Mouse (Mus musculus) forebrain, embryonic 13.5 days (tissue): Measurements from ENCODE around the gene Tmem123. TPM values are rescaled to one million over a fixed set of nuclear protein-coding genes. Genes with fewer than 3 reads are reported as not detected.

Experiments used
- ATAC-seq: fragments of 200-750 bp; cut with Nextera tagmentation; 2 replicates; pipeline ENCODE4 v1.8.0; 2017
- H3K27ac ChIP-seq: fragments of 300-500 bp; sonication (generic); 2 replicates; pipeline ENCODE4 v1.5.1; 2015; ENCODE audit warnings: inconsistent platforms, mild to moderate bottlenecking, moderate library complexity
- H3K27me3 ChIP-seq: fragments of 300-500 bp; sonication (generic); 2 replicates; pipeline ENCODE4 v1.6.1; 2015; ENCODE audit warnings: mild to moderate bottlenecking, inconsistent platforms
- H3K36me3 ChIP-seq: fragments of 300-500 bp; sonication (generic); 2 replicates; pipeline ENCODE4 v1.6.1; 2015; ENCODE audit warnings: mild to moderate bottlenecking, inconsistent platforms; ENCODE audit not compliant: poor library complexity, severe bottlenecking
- H3K4me1 ChIP-seq: fragments of 300-500 bp; sonication (generic); 2 replicates; pipeline ENCODE4 v1.6.1; 2015; ENCODE audit warnings: inconsistent platforms
- H3K4me2 ChIP-seq: fragments of 300-500 bp; sonication (generic); 2 replicates; pipeline ENCODE4 v1.6.1; 2015; ENCODE audit warnings: inconsistent platforms, mild to moderate bottlenecking, moderate library complexity
- H3K4me3 ChIP-seq: fragments of 300-500 bp; sonication (generic); 2 replicates; pipeline ENCODE4 v1.5.1; 2015; ENCODE audit warnings: mild to moderate bottlenecking, inconsistent platforms
- H3K9ac ChIP-seq: fragments of 300-500 bp; sonication (generic); 2 replicates; pipeline ENCODE4 v1.6.1; 2015; ENCODE audit warnings: mild to moderate bottlenecking, inconsistent platforms
- H3K9me3 ChIP-seq: fragments of 300-500 bp; sonication (generic); replicated peaks from 2 replicates; pipeline ENCODE4 v1.6.1; 2016; ENCODE audit warnings: inconsistent platforms
- WGBS: fragments of 180-500 bp; shearing (Covaris S2); methylation state at CpG from one replicate; pipeline ENCODE4 v1.1.7; 2015; 5-methylcytosine and 5-hydroxymethylcytosine counted together
- polyA plus RNA-seq: library from polyadenylated mRNA; unstranded; fragments of >200 nt; fragmentation: Nextera tagmentation; extraction: Ambion mirVana; gene quantifications from 2 replicates; pipeline ENCODE4 v1.2.1, GENCODE M21; 2015

The Tmem123 gene
- polyA plus RNA-seq, 1 experiment from 2014 or later: 48.9 TPM

- no peaks in the 10 kb centered on the region for H3K27me3 ChIP-seq
- peaks cover 37% of the 10 kb centered on the region for H3K36me3 ChIP-seq
- WGBS: 71% methylated on average over 1 of the region's 1 CpGs
- no peak for ATAC-seq
- H3K4me2 ChIP-seq: no peak overlapping the region
- no peaks in the 10 kb centered on the region for H3K4me1 ChIP-seq
- H3K9me3 ChIP-seq: no peaks in the 10 kb centered on the region
- H3K9ac ChIP-seq: no peak overlapping the region
- H3K4me3 ChIP-seq: no peak overlapping the region
- no peak overlapping the region for H3K27ac ChIP-seq
These were observed 13.8 kb downstream of the Tmem123 start for GRCm38 (mm10) chr9:7777652-7778051.

- no peak overlapping the region for H3K9ac ChIP-seq
- H3K4me2 ChIP-seq: no peak overlapping the region
- WGBS: 81% methylated on average over 7 of the region's 7 CpGs
- H3K4me1 ChIP-seq: no peaks in the 10 kb centered on the region
- no peaks in the 10 kb centered on the region for H3K9me3 ChIP-seq
- H3K27me3 ChIP-seq: no peaks in the 10 kb centered on the region
- H3K4me3 ChIP-seq: no peak overlapping the region
- no peak overlapping the region for H3K27ac ChIP-seq
- H3K36me3 ChIP-seq: peaks cover 31% of the 10 kb centered on the region
- no peak for ATAC-seq
These were observed 14.9 kb downstream of the Tmem123 start for GRCm38 (mm10) chr9:7778771-7779170.

- ATAC-seq: no peak
- peaks cover 23% of the 10 kb centered on the region; the same call in 1 of the 2 replicates for H3K36me3 ChIP-seq
- whole genome bisulfite sequencing: 95% methylated on average over 4 of the region's 4 CpGs
- H3K9me3 ChIP-seq: no peaks in the 10 kb centered on the region
- H3K4me1 ChIP-seq: no peaks in the 10 kb centered on the region
- no peak overlapping the region for H3K27ac ChIP-seq
- H3K9ac ChIP-seq: no peak overlapping the region
- no peaks in the 10 kb centered on the region for H3K27me3 ChIP-seq
- no peak overlapping the region for H3K4me3 ChIP-seq
- no peak overlapping the region for H3K4me2 ChIP-seq
These were observed 15.9 kb downstream of the Tmem123 start for GRCm38 (mm10) chr9:7779786-7780185.

- no peaks in the 10 kb centered on the region for H3K27me3 ChIP-seq
- no peak overlapping the region for H3K4me3 ChIP-seq
- H3K9ac ChIP-seq: no peak overlapping the region
- ATAC-seq: no peak
- 89% methylated on average over 8 of the region's 8 CpGs for WGBS
- no peaks in the 10 kb centered on the region for H3K9me3 ChIP-seq
- no peak overlapping the region for H3K27ac ChIP-seq
- no peaks in the 10 kb centered on the region for H3K4me1 ChIP-seq
- H3K4me2 ChIP-seq: no peak overlapping the region
- peaks cover 23% of the 10 kb centered on the region; the same call in 1 of the 2 replicates for H3K36me3 ChIP-seq
These were observed 16.7 kb downstream of the Tmem123 start for GRCm38 (mm10) chr9:7780250-7781150.

- H3K9ac ChIP-seq: no peak overlapping the region
- H3K36me3 ChIP-seq: peaks cover 27% of the 10 kb centered on the region
- ATAC-seq: 0 out of 2 replicates have a peak, but pooled peaks have one; percentile 42
- H3K27ac ChIP-seq: peak overlapping the region; percentile 44
- H3K4me1 ChIP-seq: no peaks in the 10 kb centered on the region
- H3K4me3 ChIP-seq: no peak overlapping the region
- 78% methylated on average over 15 of the region's 15 CpGs for WGBS
- H3K4me2 ChIP-seq: no peak overlapping the region
- H3K27me3 ChIP-seq: no peaks in the 10 kb centered on the region
- H3K9me3 ChIP-seq: no peaks in the 10 kb centered on the region
These were observed 20.2 kb downstream of the Tmem123 start for GRCm38 (mm10) chr9:7783823-7784614.

GRCm38 (mm10) chr9:7784615-7785012, 20.8 kb downstream of the Tmem123 start:
- peaks cover 24% of the 10 kb centered on the region for H3K36me3 ChIP-seq
- H3K27ac ChIP-seq: peak overlapping the region; percentile 44
- H3K9me3 ChIP-seq: no peaks in the 10 kb centered on the region
- H3K4me1 ChIP-seq: no peaks in the 10 kb centered on the region
- peak; percentile 64 for ATAC-seq
- 44% methylated on average over 1 of the region's 1 CpGs for WGBS
- no peak overlapping the region for H3K4me2 ChIP-seq
- H3K27me3 ChIP-seq: no peaks in the 10 kb centered on the region
- H3K4me3 ChIP-seq: no peak overlapping the region
- no peak overlapping the region for H3K9ac ChIP-seq

- Histone ChIP-seq H3K4me1 (no peaks in the 10 kb centered on the region), H3K9ac (no peak overlapping the region), H3K4me3 (no peak overlapping the region), H3K4me2 (no peak overlapping the region), H3K9me3 (no peaks in the 10 kb centered on the region), H3K27ac (no peak overlapping the region), H3K36me3 (peaks cover 24% of the 10 kb centered on the region), H3K27me3 (no peaks in the 10 kb centered on the region)
- 92% methylated on average over 3 of the region's 3 CpGs for WGBS
- ATAC-seq: no peak
These were observed 21.6 kb downstream of the Tmem123 start for GRCm38 (mm10) chr9:7785396-7785795.

- H3K27ac ChIP-seq: no peak overlapping the region
- H3K36me3 ChIP-seq: peaks cover 28% of the 10 kb centered on the region
- H3K4me3 ChIP-seq: no peak overlapping the region
- no peak for ATAC-seq
- WGBS: 86% methylated on average over 7 of the region's 7 CpGs
- H3K9me3 ChIP-seq: no peaks in the 10 kb centered on the region
- H3K4me2 ChIP-seq: no peak overlapping the region
- H3K27me3 ChIP-seq: no peaks in the 10 kb centered on the region
- H3K9ac ChIP-seq: no peak overlapping the region
- no peaks in the 10 kb centered on the region for H3K4me1 ChIP-seq
These were observed 22.2 kb downstream of the Tmem123 start for GRCm38 (mm10) chr9:7786086-7786485.

GRCm38 (mm10) chr9:7788411-7788810, 24.6 kb downstream of the Tmem123 start:
- H3K4me1 ChIP-seq: no peaks in the 10 kb centered on the region
- no peak for ATAC-seq
- 89% methylated on average over 6 of the region's 6 CpGs for WGBS
- H3K27ac ChIP-seq: no peak overlapping the region
- no peak overlapping the region for H3K4me3 ChIP-seq
- H3K9me3 ChIP-seq: no peaks in the 10 kb centered on the region
- no peak overlapping the region for H3K9ac ChIP-seq
- peaks cover 34% of the 10 kb centered on the region for H3K36me3 ChIP-seq
- no peaks in the 10 kb centered on the region for H3K27me3 ChIP-seq
- H3K4me2 ChIP-seq: no peak overlapping the region

- H3K9me3 ChIP-seq: no peaks in the 10 kb centered on the region
- 90% methylated on average over 8 of the region's 8 CpGs for WGBS
- no peak overlapping the region for H3K4me3 ChIP-seq
- H3K9ac ChIP-seq: no peak overlapping the region
- no peaks in the 10 kb centered on the region for H3K4me1 ChIP-seq
- no peaks in the 10 kb centered on the region for H3K27me3 ChIP-seq
- H3K27ac ChIP-seq: no peak overlapping the region
- ATAC-seq: no peak
- H3K4me2 ChIP-seq: no peak overlapping the region
- H3K36me3 ChIP-seq: peaks cover 43% of the 10 kb centered on the region
These were observed 26.1 kb downstream of the Tmem123 start for GRCm38 (mm10) chr9:7789764-7790575.

GRCm38 (mm10) chr9:7790580-7791084, 26.8 kb downstream of the Tmem123 start:
- H3K9ac ChIP-seq: no peak overlapping the region
- ATAC-seq: no peak
- H3K36me3 ChIP-seq: peaks cover 46% of the 10 kb centered on the region
- H3K4me3 ChIP-seq: no peak overlapping the region
- H3K9me3 ChIP-seq: no peaks in the 10 kb centered on the region
- H3K4me1 ChIP-seq: no peaks in the 10 kb centered on the region
- 95% methylated on average over 11 of the region's 11 CpGs for WGBS
- no peak overlapping the region for H3K27ac ChIP-seq
- H3K4me2 ChIP-seq: no peak overlapping the region
- no peaks in the 10 kb centered on the region for H3K27me3 ChIP-seq
